Mouse (Mus musculus): ENCODE data around the gene Brd1.

- TF ChIP-seq CTCF (IDR thresholded peaks at IDR 0.05; ENCODE audit: low read depth) (no peak), EP300 (IDR thresholded peaks at IDR 0.05; ENCODE audit: low read depth) (peak; percentile 96)
These were observed 27.5 kb upstream of the Brd1 start for GRCm38 (mm10) chr15:88761551-88761950.

Measured in liver, postnatal 0 days (tissue).